ENCODE assay signal across 19 mouse cellular contexts in genomic region chr10:61669896-61670295, GRCm38 (mm10). TPM values are rescaled to one million over a fixed set of nuclear protein-coding genes. Genes with fewer than 3 reads are reported as not detected.
DNase-seq lines count a peak whose midpoint lies in the region; ATAC-seq and TF ChIP-seq lines count a peak whose summit lies in the region.
"Had no signal": no experiment of that assay in that cellular context is flagged by ENCODE, and none has a peak within 500 bp of the region (broad histone marks: within the 10 kb centered on the region; RNA-seq: fewer than 3 reads in every experiment).

No protein-coding gene starts in this region.

- no peaks in the 10 kb centered on the region for H3K27me3 ChIP-seq in heart, embryonic 12.5 days (replicated peaks)
- H3K27me3 ChIP-seq in myocyte (ENCODE audit: control insufficient read depth, insufficient read depth, insufficient read length) = no peaks in the 10 kb centered on the region
- no peaks in the 10 kb centered on the region for H3K27me3 ChIP-seq in midbrain, embryonic 10.5 days (ENCODE audit: low read depth, poor library complexity, severe bottlenecking)
- H3K27me3 ChIP-seq: midbrain, embryonic 15.5 days had no signal

- no peak overlapping the region for H3K4me3 ChIP-seq in heart, embryonic 12.5 days
- H3K4me3 ChIP-seq in myocyte = no peak overlapping the region
- H3K4me3 ChIP-seq in midbrain, embryonic 10.5 days = no peak overlapping the region
- H3K4me3 ChIP-seq: embryonic facial prominence, embryonic 10.5 days; layer of hippocampus, adult 2 months; midbrain, embryonic 15.5 days had no signal

- no peak overlapping the region for H3K27ac ChIP-seq in heart, embryonic 12.5 days (ENCODE audit: poor library complexity, severe bottlenecking)
- no peak overlapping the region for H3K27ac ChIP-seq in midbrain, embryonic 10.5 days (replicated peaks)
- H3K27ac ChIP-seq: embryonic facial prominence, embryonic 10.5 days; kidney, postnatal 0 days; layer of hippocampus, adult 2 months; macrophage; midbrain, embryonic 15.5 days had no signal

- no peaks in the 10 kb centered on the region for H3K79me2 ChIP-seq in myocyte (ENCODE audit: control insufficient read depth, insufficient read depth)

- no peaks in the 10 kb centered on the region; the same call in 1 of the 2 replicates for H3K9me3 ChIP-seq in heart, embryonic 12.5 days (replicated peaks)
- no peaks in the 10 kb centered on the region for H3K9me3 ChIP-seq in midbrain, embryonic 10.5 days (replicated peaks)
- H3K9me3 ChIP-seq: embryonic facial prominence, embryonic 10.5 days; midbrain, embryonic 15.5 days had no signal

- H3K36me3 ChIP-seq in heart, embryonic 12.5 days = peaks cover 87% of the 10 kb centered on the region
- H3K36me3 ChIP-seq in myocyte (ENCODE audit: control insufficient read depth, insufficient read depth) = peaks cover 19% of the 10 kb centered on the region
- H3K36me3 ChIP-seq in midbrain, embryonic 10.5 days = peaks cover 99% of the 10 kb centered on the region

- DNase-seq in heart, adult 8-10 months (ENCODE audit: low spot score) = no peak
- peak; percentile 52 for DNase-seq in MEL-GATA-1-ER (ENCODE audit: extremely low read depth, low read depth)
- DNase-seq in midbrain, embryonic 10.5 days (ENCODE audit: low spot score) = no peak
- DNase-seq in layer of hippocampus, postnatal 10 days (ENCODE audit: low spot score in 2 of 2) = no peak
- DNase-seq in left cerebral cortex, postnatal 4 days = no peak
- DNase-seq: adrenal gland, postnatal 10 days; cerebellum, postnatal 10 days; gastrocnemius, postnatal 25 days; heart, postnatal 36 days; right cerebral cortex, postnatal 14 days had no signal

- no peak overlapping the region for H3ac ChIP-seq in myocyte (ENCODE audit: control insufficient read depth, insufficient read length)

- H3K9ac ChIP-seq in heart, embryonic 12.5 days = no peak overlapping the region
- H3K9ac ChIP-seq: midbrain, embryonic 15.5 days had no signal

- intact Hi-C loops in left cerebral cortex, postnatal 4 days (cut with DNase I) = no loop called here

- H3K4me1 ChIP-seq in heart, embryonic 12.5 days (replicated peaks) = no peaks in the 10 kb centered on the region
- no peaks in the 10 kb centered on the region for H3K4me1 ChIP-seq in midbrain, embryonic 10.5 days
- H3K4me1 ChIP-seq: embryonic facial prominence, embryonic 10.5 days; midbrain, embryonic 15.5 days had no signal

- TF ChIP-seq POLR2A in myocyte (IDR thresholded peaks at IDR 0.05; ENCODE audit: insufficient read length, low read depth) = no peak

- no peak overlapping the region for H3K4me2 ChIP-seq in heart, embryonic 12.5 days
- no peak overlapping the region for H3K4me2 ChIP-seq in myocyte (ENCODE audit: low read depth)
- H3K4me2 ChIP-seq: heart, embryonic 11.5 days; midbrain, embryonic 15.5 days had no signal

- ATAC-seq in heart, embryonic 12.5 days (ENCODE audit: insufficient number of reproducible peaks, low FRiP score) = 0 out of 2 replicates have a peak, but pooled peaks have one; percentile 48
- peak; percentile 49; the same call in 1 of the 2 replicates for ATAC-seq in erythroid progenitor cell, adult 5-6 weeks (replicated peaks; ENCODE audit: low FRiP score, poor library complexity, severe bottlenecking)
- ATAC-seq: midbrain, embryonic 15.5 days had no signal

TF ChIP-seq in myocyte, 11 proteins besides CTCF, POLR2A, EP300 and RAD21:
- TF ChIP-seq REST (IDR thresholded peaks at IDR 0.05; ENCODE audit: insufficient read depth, insufficient read length) (no peak), CEBPB (IDR thresholded peaks at IDR 0.05; ENCODE audit: insufficient read depth, poor library complexity, severe bottlenecking) (0 out of 2 replicates have a peak, but pooled peaks have one; percentile 25), USF1 (IDR thresholded peaks at IDR 0.05; ENCODE audit: low read depth) (no peak)

RNA-seq across cellular contexts. Expression of gene Sar1a, which starts 10.2 kb away (rescaled TPM):
- 172 and 179 TPM in 2 replicates for polyA plus RNA-seq in heart, embryonic 12.5 days (2016; fragmentation: Nextera tagmentation; extraction: Ambion mirVana)
- total RNA-seq in heart, adult 8-10 months (2022) = 100 to 1,000 TPM; 159 to 182 (median 170) TPM
- 43.6 and 65.2 TPM in 2 replicates for total RNA-seq in erythroid progenitor cell, adult 5-6 weeks (2015; ENCODE audit: low replicate concordance)
- 26.9 and 52.8 TPM in 2 replicates for total RNA-seq in erythroid progenitor cell, adult 5-6 weeks (2017; ENCODE audit: low replicate concordance)
- polyA plus RNA-seq in myocyte (2012; fragmentation: generic; extraction: Trizol) = 142 TPM
- 232 and 244 TPM in 2 replicates for polyA plus RNA-seq in midbrain, embryonic 10.5 days (2016; fragmentation: Nextera tagmentation; extraction: Ambion mirVana)
- total RNA-seq in layer of hippocampus, postnatal 10 days (2021) = 100 to 1,000 TPM; 127 TPM
- 100 to 1,000 TPM; 135 to 139 TPM for total RNA-seq in left cerebral cortex, postnatal 4 days (2021)

RNA-seq across cellular contexts. Expression of gene Ppa1, which starts 21.5 kb away (rescaled TPM):
- polyA plus RNA-seq in heart, embryonic 12.5 days (2016; fragmentation: Nextera tagmentation; extraction: Ambion mirVana) = 130 and 132 TPM in 2 replicates
- 10 to 100 TPM; 71.2 to 81.2 (median 74.4) TPM for total RNA-seq in heart, adult 8-10 months (2022)
- total RNA-seq in erythroid progenitor cell, adult 5-6 weeks (2015; ENCODE audit: low replicate concordance) = 13.8 and 15.1 TPM in 2 replicates
- 7.0 and 17.5 TPM in 2 replicates for total RNA-seq in erythroid progenitor cell, adult 5-6 weeks (2017; ENCODE audit: low replicate concordance)
- 93.2 TPM for polyA plus RNA-seq in myocyte (2012; fragmentation: generic; extraction: Trizol)
- polyA plus RNA-seq in midbrain, embryonic 10.5 days (2016; fragmentation: Nextera tagmentation; extraction: Ambion mirVana) = 310 and 362 TPM in 2 replicates
- 100 to 1,000 TPM; 117 to 126 TPM for total RNA-seq in layer of hippocampus, postnatal 10 days (2021)
- total RNA-seq in left cerebral cortex, postnatal 4 days (2021) = 100 to 1,000 TPM; 126 to 138 TPM

RNA-seq across cellular contexts. Expression of gene Tysnd1, which starts 25.4 kb away (rescaled TPM):
- polyA plus RNA-seq in heart, embryonic 12.5 days (2016; fragmentation: Nextera tagmentation; extraction: Ambion mirVana) = 31.0 and 32.1 TPM in 2 replicates
- 10 to 100 TPM; 21.8 to 24.1 (median 23.6) TPM for total RNA-seq in heart, adult 8-10 months (2022)
- total RNA-seq in erythroid progenitor cell, adult 5-6 weeks (2015; ENCODE audit: low replicate concordance) = 6.3 and 14.1 TPM in 2 replicates
- total RNA-seq in erythroid progenitor cell, adult 5-6 weeks (2017; ENCODE audit: low replicate concordance) = 3.5 and 7.3 TPM in 2 replicates
- 25.3 TPM for polyA plus RNA-seq in myocyte (2012; fragmentation: generic; extraction: Trizol)
- polyA plus RNA-seq in midbrain, embryonic 10.5 days (2016; fragmentation: Nextera tagmentation; extraction: Ambion mirVana) = 27.4 and 28.7 TPM in 2 replicates
- total RNA-seq in layer of hippocampus, postnatal 10 days (2021) = 10 to 100 TPM; 30.8 to 34.4 TPM
- 10 to 100 TPM; 32.0 to 36.6 TPM for total RNA-seq in left cerebral cortex, postnatal 4 days (2021)

RNA-seq across cellular contexts. Expression of gene Aifm2, which starts 45.2 kb away (rescaled TPM):
- polyA plus RNA-seq in heart, embryonic 12.5 days (2016; fragmentation: Nextera tagmentation; extraction: Ambion mirVana) = 20.8 and 22.7 TPM in 2 replicates
- 10 to 100 TPM; 21.1 to 29.9 (median 25.6) TPM for total RNA-seq in heart, adult 8-10 months (2022)
- total RNA-seq in erythroid progenitor cell, adult 5-6 weeks (2015; ENCODE audit: low replicate concordance) = 1.3 and 6.5 TPM in 2 replicates
- total RNA-seq in erythroid progenitor cell, adult 5-6 weeks (2017; ENCODE audit: low replicate concordance) = 1.8 and 9.9 TPM in 2 replicates
- polyA plus RNA-seq in myocyte (2012; fragmentation: generic; extraction: Trizol) = 20.2 TPM
- polyA plus RNA-seq in midbrain, embryonic 10.5 days (2016; fragmentation: Nextera tagmentation; extraction: Ambion mirVana) = 5.2 and 7.0 TPM in 2 replicates
- 1 to 10 TPM; 6.6 to 8.8 TPM for total RNA-seq in layer of hippocampus, postnatal 10 days (2021)
- total RNA-seq in left cerebral cortex, postnatal 4 days (2021) = 10 to 100 TPM in 1 of 2 experiments, 1 to 10 TPM in 1; 9.5 to 10.4 TPM
